Mouse (Mus musculus): Measurements from ENCODE around the gene Tet2. TPM values are rescaled to one million over a fixed set of nuclear protein-coding genes. Genes with fewer than 3 reads are reported as not detected.

Tet2 gene
- total RNA-seq (2012; rRNA removed) (6.8 and 9.4 TPM in 2 replicates), polyA plus RNA-seq (2012; ENCODE audit: insufficient read depth in 1 of 2, insufficient read length in 2 of 2, low read depth in 1 of 2, low replicate concordance in 2 of 2, missing spikeins in 1 of 2) (100 to 1,000 TPM in 1 of 2 experiments, 10 to 100 TPM in 1; 10.9 to 101 TPM)

GRCm38 (mm10) chr3:133544551-133545303, at the start of gene Tet2:
TSS of gene Tet2 (minus strand) at chr3:133545139.
- Histone ChIP-seq H3K4me1 (ENCODE audit: control insufficient read depth in 1 of 2, insufficient read depth in 2 of 2, low read length in 2 of 2) (peaks cover 11 to 13% of the 10 kb centered on the region in 2 experiments), H3K9me3 (replicated peaks; ENCODE audit: insufficient read depth, low read length) (no peaks in the 10 kb centered on the region), H3K27me3 (ENCODE audit: control insufficient read depth in 1 of 2, insufficient read depth in 2 of 2, low read length in 2 of 2) (no peaks in the 10 kb centered on the region), H3K79me2 (ENCODE audit: control insufficient read depth, insufficient read depth, low read length, poor library complexity) (peaks cover 29% of the 10 kb centered on the region), H3K27ac (ENCODE audit: control insufficient read depth, low read depth, low read length) (peak within 1 kb of the TSS; percentile 91), H3K36me3 (ENCODE audit: control insufficient read depth in 1 of 2, insufficient read depth in 2 of 2, low read length in 2 of 2) (peaks cover 0 to 18% of the 10 kb centered on the region in 2 experiments; a peak in 2 of 4 replicates), H3K4me3 (ENCODE audit: control insufficient read depth in 1 of 2, insufficient read depth in 1 of 2, low read depth in 2 of 2, low read length in 2 of 2) (peak within 1 kb of the TSS; percentile 85 to 99), H3K9ac (ENCODE audit: control insufficient read depth, low read depth, low read length, poor library complexity, severe bottlenecking) (peak within 1 kb of the TSS; percentile 94)
- DNase-seq (ENCODE audit: low read depth, low spot score) = peak; percentile 83
- TF ChIP-seq E2F4 (IDR thresholded peaks at IDR 0.05; ENCODE audit: borderline replicate concordance, low read depth, low read length) (no peak), EP300 (IDR thresholded peaks at IDR 0.05; ENCODE audit: low read depth in 1 of 2, low read length in 2 of 2) (0 out of 4 replicates have a peak, but pooled peaks of 1 of the 2 experiments have one; percentile 9), POLR2AphosphoS2 (IDR thresholded peaks at IDR 0.05; ENCODE audit: low read length) (no peak), CHD1 (IDR thresholded peaks at IDR 0.05; ENCODE audit: low read depth, low read length) (no peak), TAL1 (IDR thresholded peaks at IDR 0.05; ENCODE audit: low read length) (no peak), MAFK (IDR thresholded peaks at IDR 0.05; ENCODE audit: borderline replicate concordance, low read depth, low read length) (no peak), SMC3 (IDR thresholded peaks at IDR 0.05; ENCODE audit: low read depth, low read length) (no peak), TBP (IDR thresholded peaks at IDR 0.05; ENCODE audit: low read depth, low read length) (0 out of 2 replicates have a peak, but pooled peaks have one; percentile 45), NELFE (IDR thresholded peaks at IDR 0.05; ENCODE audit: low read depth, low read length) (peak; percentile 31; the same call in 1 of the 2 replicates), USF1 (IDR thresholded peaks at IDR 0.05; ENCODE audit: low read depth, low read length) (peak; percentile 80), MYC (IDR thresholded peaks at IDR 0.05; ENCODE audit: low read depth, low read length) (peak; percentile 74), MYB (IDR thresholded peaks at IDR 0.05; ENCODE audit: low read depth, low read length) (no peak), BHLHE40 (IDR thresholded peaks at IDR 0.05; ENCODE audit: borderline replicate concordance, low read depth, low read length) (no peak), ZNF384 (IDR thresholded peaks at IDR 0.05; ENCODE audit: low read depth, low read length) (no peak), CHD2 (IDR thresholded peaks at IDR 0.05; ENCODE audit: low read length) (no peak), POLR2A (IDR thresholded peaks at IDR 0.05; ENCODE audit: control insufficient read depth in 1 of 2, insufficient read depth in 1 of 2, low read depth in 1 of 2, low read length in 2 of 2, poor library complexity in 1 of 2) (no peak), MAZ (IDR thresholded peaks at IDR 0.05; ENCODE audit: low read depth, low read length) (0 out of 2 replicates have a peak, but pooled peaks have one; percentile 70), MEF2A (IDR thresholded peaks at IDR 0.05; ENCODE audit: extremely low read depth, insufficient replicate concordance, low read depth, low read length, poor library complexity, severe bottlenecking) (no peak), ZC3H11A (IDR thresholded peaks at IDR 0.05; ENCODE audit: low read depth, low read length) (no peak), MAX (IDR thresholded peaks at IDR 0.05; ENCODE audit: low read length) (peak; percentile 89), MXI1 (IDR thresholded peaks at IDR 0.05; ENCODE audit: low read depth, low read length) (peak; percentile 97), POLR2AphosphoS5 (IDR thresholded peaks at IDR 0.05; ENCODE audit: borderline replicate concordance, low read depth, low read length) (no peak), TCF12 (IDR thresholded peaks at IDR 0.05; ENCODE audit: low read depth, low read length) (0 out of 2 replicates have a peak, but pooled peaks have one; percentile 19), ZKSCAN1 (IDR thresholded peaks at IDR 0.05; ENCODE audit: low read depth, low read length) (no peak), UBTF (IDR thresholded peaks at IDR 0.05; ENCODE audit: borderline replicate concordance, insufficient read depth, low read depth, low read length) (no peak), KAT2A (conservative IDR thresholded peaks at IDR 0.05; ENCODE audit: low read depth, low read length) (no peak), ELF1 (IDR thresholded peaks at IDR 0.05; ENCODE audit: low read depth, low read length) (0 out of 2 replicates have a peak, but pooled peaks have one; percentile 16), GABPA (IDR thresholded peaks at IDR 0.05; ENCODE audit: low read depth, low read length) (no peak), USF2 (IDR thresholded peaks at IDR 0.05; ENCODE audit: borderline replicate concordance in 1 of 2, insufficient read depth in 1 of 2, low read depth in 1 of 2, low read length in 2 of 2) (0 out of 4 replicates have a peak, but pooled peaks of 1 of the 2 experiments have one; percentile 20), ZMIZ1 (IDR thresholded peaks at IDR 0.05; ENCODE audit: low read depth, low read length) (no peak), NRF1 (IDR thresholded peaks at IDR 0.05; ENCODE audit: insufficient read depth, low read depth, low read length, poor library complexity, severe bottlenecking) (0 out of 2 replicates have a peak, but pooled peaks have one; percentile 8), CTCF (IDR thresholded peaks at IDR 0.05 in 2 of 3, conservative IDR thresholded peaks at IDR 0.05 in 1 of 3; ENCODE audit: control insufficient read depth in 1 of 3, insufficient read depth in 1 of 3, low read depth in 2 of 3, low read length in 3 of 3, poor library complexity in 1 of 3, severe bottlenecking in 1 of 3) (no peak), GATA1 (IDR thresholded peaks at IDR 0.05; ENCODE audit: low read depth, low read length) (no peak), ETS1 (IDR thresholded peaks at IDR 0.05; ENCODE audit: low read depth, low read length) (no peak)
